Comparison of ENCODE assay signal across 24 mouse cellular contexts in genomic region chr2:179410866-179411561, GRCm38 (mm10). TPM values are rescaled to one million over a fixed set of nuclear protein-coding genes. Genes with fewer than 3 reads are reported as not detected.
DNase-seq lines count a peak whose midpoint lies in the region; ATAC-seq and TF ChIP-seq lines count a peak whose summit lies in the region.
"Had no signal": no experiment of that assay in that cellular context is flagged by ENCODE, and none has a peak within 500 bp of the region (broad histone marks: within the 10 kb centered on the region; RNA-seq: fewer than 3 reads in every experiment).

No protein-coding gene starts in this region.

- ATAC-seq in intestine, embryonic 16.5 days, result peak; percentile 98
- ATAC-seq: activated CD4-positive, CD25-positive, alpha-beta regulatory T cell, adult 4 months; CD4-positive, CD25-positive, alpha-beta regulatory T cell, adult 4 months; forebrain, embryonic 14.5 days; forebrain, embryonic 16.5 days; Patski had no signal

- no peaks in the 10 kb centered on the region for H3K9me3 ChIP-seq in intestine, embryonic 16.5 days (ENCODE audit: control insufficient read depth, low read length)
- no peaks in the 10 kb centered on the region for H3K9me3 ChIP-seq in forebrain, embryonic 10.5 days
- H3K9me3 ChIP-seq: embryonic facial prominence, embryonic 10.5 days; embryonic facial prominence, embryonic 12.5 days; forebrain, embryonic 12.5 days had no signal

- H3K27me3 ChIP-seq in heart, adult 2 months (ENCODE audit: control insufficient read depth, insufficient read depth, low read length), result no peaks in the 10 kb centered on the region
- no peaks in the 10 kb centered on the region; the same call in 1 of the 2 replicates for H3K27me3 ChIP-seq in intestine, embryonic 16.5 days (replicated peaks; ENCODE audit: control insufficient read depth, insufficient read depth, low read length)
- no peaks in the 10 kb centered on the region for H3K27me3 ChIP-seq in forebrain, embryonic 10.5 days (ENCODE audit: poor library complexity, severe bottlenecking)
- H3K27me3 ChIP-seq: CH12.LX; embryonic facial prominence, embryonic 12.5 days; forebrain, embryonic 12.5 days; Patski had no signal

- no peak for TF ChIP-seq CTCF in heart, adult 2 months (IDR thresholded peaks at IDR 0.05)

- WGBS in heart, adult 2 months, result 52% methylated on average over 8 of the region's 8 CpGs
- 49% methylated on average over 8 of the region's 8 CpGs for WGBS in intestine, embryonic 16.5 days
- WGBS in forebrain, embryonic 10.5 days, result 82% methylated on average over 8 of the region's 8 CpGs

- no peak overlapping the region for H3K4me2 ChIP-seq in intestine, embryonic 16.5 days (ENCODE audit: low read depth, low read length)
- H3K4me2 ChIP-seq: embryonic facial prominence, embryonic 12.5 days; forebrain, embryonic 12.5 days had no signal

- H3K36me3 ChIP-seq in heart, adult 2 months (ENCODE audit: control insufficient read depth, insufficient read depth, low read length), result no peaks in the 10 kb centered on the region
- H3K36me3 ChIP-seq in intestine, embryonic 16.5 days (ENCODE audit: control insufficient read depth, insufficient read depth, low read length), result no peaks in the 10 kb centered on the region
- no peaks in the 10 kb centered on the region for H3K36me3 ChIP-seq in forebrain, embryonic 10.5 days (replicated peaks)
- H3K36me3 ChIP-seq: embryonic facial prominence, embryonic 10.5 days; embryonic facial prominence, embryonic 12.5 days; forebrain, embryonic 12.5 days; G1E had no signal

- no peaks in the 10 kb centered on the region for H3K4me1 ChIP-seq in heart, adult 2 months (ENCODE audit: control insufficient read depth, insufficient read depth, low read length)
- peaks cover 3% of the 10 kb centered on the region; the same call in 1 of the 2 replicates for H3K4me1 ChIP-seq in intestine, embryonic 16.5 days (ENCODE audit: control insufficient read depth, insufficient read depth, low read length)
- H3K4me1 ChIP-seq in forebrain, embryonic 10.5 days, result no peaks in the 10 kb centered on the region
- H3K4me1 ChIP-seq: forebrain, embryonic 12.5 days had no signal

- intact Hi-C loops in heart, adult 2 months (cut with DNase I), result no loop called here

- H3K9ac ChIP-seq in heart, adult 2 months (ENCODE audit: low read depth, low read length), result no peak overlapping the region
- H3K9ac ChIP-seq in intestine, embryonic 16.5 days (ENCODE audit: low read depth, low read length), result no peak overlapping the region
- H3K9ac ChIP-seq: embryonic facial prominence, embryonic 12.5 days; forebrain, embryonic 12.5 days had no signal

- no peak overlapping the region for H3K27ac ChIP-seq in heart, adult 2 months
- no peak overlapping the region for H3K27ac ChIP-seq in intestine, embryonic 16.5 days (ENCODE audit: low read length)
- no peak overlapping the region for H3K27ac ChIP-seq in forebrain, embryonic 10.5 days
- H3K27ac ChIP-seq: embryonic facial prominence, embryonic 10.5 days; embryonic facial prominence, embryonic 12.5 days; forebrain, embryonic 12.5 days had no signal

- TF ChIP-seq POLR2A in heart, adult 2 months (IDR thresholded peaks at IDR 0.05; ENCODE audit: insufficient read depth, low read depth, low read length), result no peak

- H3K4me3 ChIP-seq in heart, adult 2 months, result no peak overlapping the region
- H3K4me3 ChIP-seq in intestine, embryonic 16.5 days (ENCODE audit: low read length), result no peak overlapping the region
- no peak overlapping the region for H3K4me3 ChIP-seq in forebrain, embryonic 10.5 days
- H3K4me3 ChIP-seq: embryonic facial prominence, embryonic 10.5 days; embryonic facial prominence, embryonic 12.5 days; forebrain, embryonic 12.5 days had no signal

- no peak for TF ChIP-seq EP300 in heart, adult 2 months (IDR thresholded peaks at IDR 0.05; ENCODE audit: insufficient read depth, low read depth, low read length)

- H3K79me2 ChIP-seq in heart, adult 2 months (replicated peaks; ENCODE audit: control insufficient read depth, insufficient read depth, low read length), result no peaks in the 10 kb centered on the region

- DNase-seq in heart, adult 11 months, result peak; percentile 50
- DNase-seq in heart, adult 2 months, result no peak
- DNase-seq in urinary bladder, postnatal 14 days (ENCODE audit: low spot score), result no peak
- no peak for DNase-seq in forebrain, embryonic 10.5 days (ENCODE audit: extremely low spot score, low spot score)
- DNase-seq: adrenal gland, adult 8-10 months; adrenal gland, postnatal 14 days; adrenal gland, postnatal 36 days; B cell, adult 2 months; cerebellum, adult 11-12 months; cerebellum, adult 2 months; cerebellum, adult 9-10 months; cerebellum, postnatal 10 days; cerebellum, postnatal 25 days had no signal

RNA-seq across cellular contexts. Expression of gene Cdh4, which starts 31.2 kb away (rescaled TPM):
- total RNA-seq in heart, adult 2 months (2021), result 1 to 10 TPM in 1 of 2 experiments, under 1 TPM in 1; 0.93 to 1.2 TPM
- 0.38 and 0.90 TPM in 2 replicates for polyA plus RNA-seq in heart, adult 2 months (2012; rRNA removed)
- 2.2 and 3.2 TPM in 2 replicates for polyA plus RNA-seq in intestine, embryonic 16.5 days (2015; fragmentation: Nextera tagmentation; extraction: Ambion mirVana)
- polyA plus RNA-seq in forebrain, embryonic 10.5 days (2016; fragmentation: Nextera tagmentation; extraction: Ambion mirVana), result 16.0 and 17.0 TPM in 2 replicates
- total RNA-seq: CH12.LX had no signal
- polyA plus RNA-seq: CD4-positive, CD25-positive, alpha-beta regulatory T cell, adult 4 months; G1E; Patski had no signal
